Mouse (Mus musculus): Measurements from ENCODE around the gene Adrm1. TPM values are rescaled to one million over a fixed set of nuclear protein-coding genes. Genes with fewer than 3 reads are reported as not detected.

Gene Adrm1
- polyA plus RNA-seq, 1 experiment from 2014 or later: 102 TPM

- Histone ChIP-seq H3K27ac (replicated peaks in 1 of 2; ENCODE audit: control insufficient read depth in 1 of 2, insufficient read depth in 1 of 2, low read depth in 2 of 2, low read length in 2 of 2) (peak overlapping the region in 1 of 2 experiments; percentile 24; a peak in 1 of 4 replicates), H3K9me3 (ENCODE audit: control insufficient read depth, low read length) (0 out of 2 replicates have a peak, but pooled peaks cover 3% of the 10 kb centered on the region), H3K4me1 (ENCODE audit: control insufficient read depth in 2 of 2, insufficient read depth in 2 of 2, low read length in 2 of 2) (peaks cover 5 to 6% of the 10 kb centered on the region in 2 experiments; a peak in 1 of 4 replicates), H3K9ac (ENCODE audit: low read length) (no peak overlapping the region), H3K36me3 (ENCODE audit: control insufficient read depth, insufficient read depth, low read length) (peaks cover 11% of the 10 kb centered on the region), H3K4me2 (ENCODE audit: low read length) (no peak overlapping the region), H3K27me3 (ENCODE audit: control insufficient read depth, insufficient read depth, low read length) (no peaks in the 10 kb centered on the region), H3K4me3 (ENCODE audit: control insufficient read depth in 1 of 2, insufficient read depth in 1 of 2, low read depth in 1 of 2, low read length in 2 of 2) (no peak overlapping the region)
- ATAC-seq (ENCODE audit: insufficient number of reproducible peaks, insufficient read depth, low FRiP score, low read depth): no peak
- WGBS: 67% methylated on average over 7 of the region's 7 CpGs
These were observed 36.6 kb downstream of the Adrm1 start for GRCm38 (mm10) chr2:180207840-180208239.

- Histone ChIP-seq H3K4me2 (ENCODE audit: low read length) (no peak overlapping the region), H3K27me3 (ENCODE audit: control insufficient read depth, insufficient read depth, low read length) (no peaks in the 10 kb centered on the region), H3K9ac (ENCODE audit: low read length) (no peak overlapping the region), H3K4me3 (ENCODE audit: control insufficient read depth in 1 of 2, insufficient read depth in 1 of 2, low read depth in 1 of 2, low read length in 2 of 2) (no peak overlapping the region), H3K4me1 (ENCODE audit: control insufficient read depth in 2 of 2, insufficient read depth in 2 of 2, low read length in 2 of 2) (peaks cover 6% of the 10 kb centered on the region in 2 experiments; a peak in 2 of 4 replicates), H3K9me3 (ENCODE audit: control insufficient read depth, low read length) (0 out of 2 replicates have a peak, but pooled peaks cover 3% of the 10 kb centered on the region), H3K36me3 (ENCODE audit: control insufficient read depth, insufficient read depth, low read length) (peaks cover 11% of the 10 kb centered on the region), H3K27ac (replicated peaks in 1 of 2; ENCODE audit: control insufficient read depth in 1 of 2, insufficient read depth in 1 of 2, low read depth in 2 of 2, low read length in 2 of 2) (no peak overlapping the region)
- ATAC-seq (ENCODE audit: insufficient number of reproducible peaks, insufficient read depth, low FRiP score, low read depth): no peak
- 86% methylated on average over 1 of the region's 1 CpGs for WGBS
These were observed 37.7 kb downstream of the Adrm1 start for GRCm38 (mm10) chr2:180208976-180209375.

GRCm38 (mm10) chr2:180212255-180212654 lies 41.0 kb downstream of the Adrm1 start:
- Histone ChIP-seq H3K4me3 (ENCODE audit: control insufficient read depth in 1 of 2, insufficient read depth in 1 of 2, low read depth in 1 of 2, low read length in 2 of 2) (no peak overlapping the region), H3K36me3 (ENCODE audit: control insufficient read depth, insufficient read depth, low read length) (0 out of 2 replicates have a peak, but pooled peaks cover under 1% of the 10 kb centered on the region), H3K27me3 (ENCODE audit: control insufficient read depth, insufficient read depth, low read length) (no peaks in the 10 kb centered on the region), H3K27ac (replicated peaks in 1 of 2; ENCODE audit: control insufficient read depth in 1 of 2, insufficient read depth in 1 of 2, low read depth in 2 of 2, low read length in 2 of 2) (no peak overlapping the region), H3K4me1 (ENCODE audit: control insufficient read depth in 2 of 2, insufficient read depth in 2 of 2, low read length in 2 of 2) (peaks cover 26 to 32% of the 10 kb centered on the region in 2 experiments), H3K9ac (ENCODE audit: low read length) (no peak overlapping the region), H3K9me3 (ENCODE audit: control insufficient read depth, low read length) (0 out of 2 replicates have a peak, but pooled peaks cover 3% of the 10 kb centered on the region), H3K4me2 (ENCODE audit: low read length) (no peak overlapping the region)
- ATAC-seq (ENCODE audit: insufficient number of reproducible peaks, insufficient read depth, low FRiP score, low read depth): no peak
- 89% methylated on average over 3 of the region's 3 CpGs for WGBS

- H3K4me2 ChIP-seq (ENCODE audit: low read length): no peak overlapping the region
- 47% methylated on average over 4 of the region's 4 CpGs for WGBS
- 0 out of 2 replicates have a peak, but pooled peaks cover 1% of the 10 kb centered on the region for H3K36me3 ChIP-seq (ENCODE audit: control insufficient read depth, insufficient read depth, low read length)
- H3K4me1 ChIP-seq (ENCODE audit: control insufficient read depth in 2 of 2, insufficient read depth in 2 of 2, low read length in 2 of 2): peaks cover 37 to 47% of the 10 kb centered on the region in 2 experiments
- peak overlapping the region; percentile 41; the same call in 1 of the 2 replicates for H3K9ac ChIP-seq (ENCODE audit: low read length)
- H3K27ac ChIP-seq (replicated peaks in 1 of 2; ENCODE audit: control insufficient read depth in 1 of 2, insufficient read depth in 1 of 2, low read depth in 2 of 2, low read length in 2 of 2): peak overlapping the region; percentile 57 to 73; a peak in 3 of 4 replicates
- H3K27me3 ChIP-seq (ENCODE audit: control insufficient read depth, insufficient read depth, low read length): no peaks in the 10 kb centered on the region
- ATAC-seq (ENCODE audit: insufficient number of reproducible peaks, insufficient read depth, low FRiP score, low read depth): no peak
- no peak overlapping the region for H3K4me3 ChIP-seq (ENCODE audit: control insufficient read depth in 1 of 2, insufficient read depth in 1 of 2, low read depth in 1 of 2, low read length in 2 of 2)
- 0 out of 2 replicates have a peak, but pooled peaks cover 3% of the 10 kb centered on the region for H3K9me3 ChIP-seq (ENCODE audit: control insufficient read depth, low read length)
These were observed 43.2 kb downstream of the Adrm1 start for GRCm38 (mm10) chr2:180214352-180214978.

DNA sequence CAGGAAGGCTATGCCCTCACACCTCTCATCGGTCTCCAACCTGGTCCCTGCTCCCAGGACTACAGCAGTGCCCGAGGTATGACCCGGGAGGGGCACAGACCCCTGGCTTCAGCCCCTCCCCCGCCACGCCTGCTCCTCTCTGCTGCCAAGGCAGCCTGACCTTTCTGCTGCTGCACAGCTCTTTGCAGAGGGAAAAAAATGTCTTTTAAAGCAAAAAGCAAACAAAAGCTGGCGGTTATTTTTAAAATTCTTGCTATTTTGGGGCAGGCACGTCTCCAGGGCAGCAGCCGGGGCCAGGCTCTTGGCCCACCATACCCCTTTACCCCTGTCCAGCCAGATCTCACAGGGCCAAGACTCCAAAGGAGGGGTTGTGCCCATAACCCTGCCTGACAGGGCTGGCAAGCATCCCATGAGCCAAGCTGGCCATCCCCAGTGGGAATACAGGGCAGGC lies 43.8 kb downstream of the Adrm1 start:
- WGBS: 58% methylated on average over 8 of the region's 8 CpGs
- 0 out of 2 replicates have a peak overlapping the region, but pooled peaks have one; percentile 48 for H3K9ac ChIP-seq (ENCODE audit: low read length)
- H3K27ac ChIP-seq (replicated peaks in 1 of 2; ENCODE audit: control insufficient read depth in 1 of 2, insufficient read depth in 1 of 2, low read depth in 2 of 2, low read length in 2 of 2): peak overlapping the region; percentile 57 to 73; a peak in 3 of 4 replicates
- H3K36me3 ChIP-seq (ENCODE audit: control insufficient read depth, insufficient read depth, low read length): 0 out of 2 replicates have a peak, but pooled peaks cover 4% of the 10 kb centered on the region
- no peaks in the 10 kb centered on the region for H3K27me3 ChIP-seq (ENCODE audit: control insufficient read depth, insufficient read depth, low read length)
- 0 out of 2 replicates have a peak overlapping the region, but pooled peaks have one; percentile 7 for H3K4me2 ChIP-seq (ENCODE audit: low read length)
- H3K4me1 ChIP-seq (ENCODE audit: control insufficient read depth in 2 of 2, insufficient read depth in 2 of 2, low read length in 2 of 2): peaks cover 37 to 47% of the 10 kb centered on the region in 2 experiments
- ATAC-seq (ENCODE audit: insufficient number of reproducible peaks, insufficient read depth, low FRiP score, low read depth): no peak
- H3K9me3 ChIP-seq (ENCODE audit: control insufficient read depth, low read length): 0 out of 2 replicates have a peak, but pooled peaks cover 3% of the 10 kb centered on the region
- H3K4me3 ChIP-seq (ENCODE audit: control insufficient read depth in 1 of 2, insufficient read depth in 1 of 2, low read depth in 1 of 2, low read length in 2 of 2): no peak overlapping the region

DNA sequence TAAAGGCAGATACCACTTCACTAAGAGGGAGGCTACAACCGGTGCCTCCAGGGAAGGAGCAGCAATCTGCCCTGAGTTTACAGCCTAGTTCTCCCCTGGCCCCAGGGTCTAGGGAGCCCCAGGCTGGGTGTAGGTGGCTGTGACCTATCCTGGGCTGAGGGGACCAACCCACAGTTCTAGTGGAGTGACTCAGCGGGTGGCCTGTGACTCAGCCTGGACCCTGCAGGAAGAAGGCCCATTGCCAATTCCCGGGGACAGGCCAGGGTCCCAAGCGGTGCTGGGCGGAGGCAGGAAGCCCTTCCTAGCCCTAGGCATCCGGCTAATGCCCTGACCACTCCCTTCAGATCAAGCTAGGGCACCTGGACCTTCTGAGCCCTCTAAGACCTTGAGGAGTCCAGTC lies 44.7 kb downstream of the Adrm1 start:
- H3K9me3 ChIP-seq (ENCODE audit: control insufficient read depth, low read length): 0 out of 2 replicates have a peak, but pooled peaks cover 3% of the 10 kb centered on the region
- 56% methylated on average over 6 of the region's 6 CpGs for WGBS
- no peak overlapping the region for H3K4me3 ChIP-seq (ENCODE audit: control insufficient read depth in 1 of 2, insufficient read depth in 1 of 2, low read depth in 1 of 2, low read length in 2 of 2)
- no peaks in the 10 kb centered on the region for H3K27me3 ChIP-seq (ENCODE audit: control insufficient read depth, insufficient read depth, low read length)
- peak overlapping the region in 1 of 2 experiments; percentile 73; a peak in 1 of 4 replicates for H3K27ac ChIP-seq (replicated peaks in 1 of 2; ENCODE audit: control insufficient read depth in 1 of 2, insufficient read depth in 1 of 2, low read depth in 2 of 2, low read length in 2 of 2)
- no peak overlapping the region for H3K4me2 ChIP-seq (ENCODE audit: low read length)
- ATAC-seq (ENCODE audit: insufficient number of reproducible peaks, insufficient read depth, low FRiP score, low read depth): no peak; the same call in 1 of the 2 replicates
- H3K9ac ChIP-seq (ENCODE audit: low read length): peak overlapping the region; percentile 35; the same call in 1 of the 2 replicates
- H3K4me1 ChIP-seq (ENCODE audit: control insufficient read depth in 2 of 2, insufficient read depth in 2 of 2, low read length in 2 of 2): peaks cover 39 to 47% of the 10 kb centered on the region in 2 experiments
- peaks cover 8% of the 10 kb centered on the region; the same call in 1 of the 2 replicates for H3K36me3 ChIP-seq (ENCODE audit: control insufficient read depth, insufficient read depth, low read length)

DNA sequence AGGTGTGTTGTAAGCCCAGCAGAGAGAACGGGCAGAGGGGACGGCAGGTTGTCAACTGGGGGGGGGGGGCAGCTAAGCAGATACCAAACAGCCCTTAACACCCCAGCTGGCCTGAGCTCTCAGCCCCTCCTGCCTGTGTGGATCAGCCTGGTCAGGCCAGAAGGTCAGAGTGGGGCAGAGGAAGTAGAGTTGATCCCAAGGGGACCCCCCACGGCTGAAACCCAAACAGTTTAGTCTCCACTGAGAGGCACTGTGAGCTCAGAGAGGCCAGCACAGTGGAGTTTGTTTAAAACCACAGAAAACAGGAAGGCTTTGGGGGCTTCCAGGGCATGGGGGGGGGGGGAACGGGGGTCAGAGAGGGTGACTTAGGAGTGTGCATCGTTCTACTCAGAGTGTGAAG lies 45.6 kb downstream of the Adrm1 start:
- Histone ChIP-seq H3K9ac (ENCODE audit: low read length) (no peak overlapping the region), H3K4me1 (ENCODE audit: control insufficient read depth in 2 of 2, insufficient read depth in 2 of 2, low read length in 2 of 2) (peaks cover 39 to 48% of the 10 kb centered on the region in 2 experiments)
- no peak for ATAC-seq (ENCODE audit: insufficient number of reproducible peaks, insufficient read depth, low FRiP score, low read depth)

More for the DNA sequence above, 45.6 kb downstream of the Adrm1 start:
- Histone ChIP-seq H3K27ac (replicated peaks in 1 of 2; ENCODE audit: control insufficient read depth in 1 of 2, insufficient read depth in 1 of 2, low read depth in 2 of 2, low read length in 2 of 2) (no peak overlapping the region), H3K36me3 (ENCODE audit: control insufficient read depth, insufficient read depth, low read length) (peaks cover 8% of the 10 kb centered on the region; the same call in 1 of the 2 replicates), H3K9me3 (ENCODE audit: control insufficient read depth, low read length) (0 out of 2 replicates have a peak, but pooled peaks cover 3% of the 10 kb centered on the region), H3K4me2 (ENCODE audit: low read length) (no peak overlapping the region), H3K4me3 (ENCODE audit: control insufficient read depth in 1 of 2, insufficient read depth in 1 of 2, low read depth in 1 of 2, low read length in 2 of 2) (no peak overlapping the region), H3K27me3 (ENCODE audit: control insufficient read depth, insufficient read depth, low read length) (no peaks in the 10 kb centered on the region)
- WGBS: 52% methylated on average over 5 of the region's 5 CpGs

Measured in heart, embryonic 14.5 days (tissue).